Mouse (Mus musculus): ENCODE measurements at regions not wholly inside any gene's neighbourhood (a gene's known extent, or its start where the extent isn't known, plus 50 kb on each side); places are given as distances from the start of the nearest gene placed in this dataset.

GRCm38 (mm10) chr11:25157135-25157860, 1053.3 kb downstream of the 5730522E02Rik start:
- no peak for ATAC-seq (ENCODE audit: insufficient number of reproducible peaks, low FRiP score)
- Histone ChIP-seq H3K4me3 (peak overlapping the region; percentile 36), H3K4me2 (peak overlapping the region; percentile 56), H3K9me3 (replicated peaks) (no peaks in the 10 kb centered on the region), H3K27me3 (replicated peaks) (no peaks in the 10 kb centered on the region), H3K27ac (ENCODE audit: poor library complexity, severe bottlenecking) (no peak overlapping the region), H3K4me1 (replicated peaks) (no peaks in the 10 kb centered on the region), H3K36me3 (no peaks in the 10 kb centered on the region), H3K9ac (no peak overlapping the region)
- 21% methylated on average over 11 of the region's 11 CpGs for WGBS

DNA sequence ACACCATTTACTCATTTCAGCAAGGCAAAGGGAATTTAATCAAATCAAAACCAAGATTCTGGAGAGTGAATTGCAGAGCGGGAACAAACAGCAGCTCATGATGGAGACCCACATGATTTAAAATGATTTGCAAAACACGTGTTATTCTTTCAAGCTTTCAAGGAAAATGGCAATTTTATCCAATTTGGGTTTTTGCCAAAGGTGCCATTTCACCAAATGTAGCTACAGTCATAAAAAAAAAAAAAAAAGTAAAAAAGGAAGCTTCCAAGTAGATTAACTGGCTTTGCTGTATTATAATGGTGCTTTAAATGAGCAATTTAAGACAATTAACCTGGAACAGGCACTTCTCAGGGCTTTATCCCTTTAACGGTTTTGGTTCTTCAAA, 1052.7 kb downstream of the 5730522E02Rik start:
- H3K27me3 ChIP-seq (replicated peaks): no peaks in the 10 kb centered on the region
- no peak overlapping the region for H3K4me3 ChIP-seq
- ATAC-seq (ENCODE audit: insufficient number of reproducible peaks, low FRiP score): no peak
- H3K9ac ChIP-seq: no peak overlapping the region
- no peaks in the 10 kb centered on the region for H3K36me3 ChIP-seq
- H3K4me1 ChIP-seq (replicated peaks): no peaks in the 10 kb centered on the region
- WGBS: 66% methylated on average over 3 of the region's 3 CpGs
- peak overlapping the region; percentile 56 for H3K4me2 ChIP-seq
- no peak overlapping the region for H3K27ac ChIP-seq (ENCODE audit: poor library complexity, severe bottlenecking)
- no peaks in the 10 kb centered on the region for H3K9me3 ChIP-seq (replicated peaks)

GRCm38 (mm10) chr11:25158884-25159283, 1051.7 kb downstream of the 5730522E02Rik start:
- no peak overlapping the region for H3K9ac ChIP-seq
- H3K4me3 ChIP-seq: no peak overlapping the region
- H3K36me3 ChIP-seq: no peaks in the 10 kb centered on the region
- WGBS: 80% methylated on average over 1 of the region's 1 CpGs
- no peak overlapping the region for H3K4me2 ChIP-seq
- H3K9me3 ChIP-seq (replicated peaks): no peaks in the 10 kb centered on the region
- H3K27me3 ChIP-seq (replicated peaks): no peaks in the 10 kb centered on the region
- no peak overlapping the region for H3K27ac ChIP-seq (ENCODE audit: poor library complexity, severe bottlenecking)
- H3K4me1 ChIP-seq (replicated peaks): no peaks in the 10 kb centered on the region
- ATAC-seq (ENCODE audit: insufficient number of reproducible peaks, low FRiP score): no peak

DNA sequence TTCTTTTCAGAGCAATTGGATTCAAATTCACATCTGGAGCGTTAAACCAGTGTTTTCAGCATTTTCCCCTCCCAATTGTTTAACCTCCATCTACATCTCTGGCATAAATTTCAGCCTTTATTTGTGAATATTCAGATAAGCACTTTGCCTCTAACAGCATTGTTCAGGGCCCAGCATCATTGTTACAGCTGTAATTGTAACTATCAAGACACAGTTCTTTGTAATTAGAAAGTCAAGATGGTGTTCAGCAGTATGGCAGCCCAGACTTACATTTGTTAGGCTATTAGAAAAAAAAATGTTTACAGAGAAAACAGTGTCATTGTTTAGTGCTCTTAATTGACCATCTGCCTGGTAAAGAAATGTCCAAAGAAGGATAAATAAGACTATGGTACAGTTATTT, 1042.6 kb downstream of the 5730522E02Rik start:
- no peaks in the 10 kb centered on the region for H3K27me3 ChIP-seq (replicated peaks)
- no peak for ATAC-seq (ENCODE audit: insufficient number of reproducible peaks, low FRiP score)
- no peak overlapping the region for H3K9ac ChIP-seq
- no peaks in the 10 kb centered on the region for H3K4me1 ChIP-seq (replicated peaks)
- no peak overlapping the region for H3K27ac ChIP-seq (ENCODE audit: poor library complexity, severe bottlenecking)
- no peaks in the 10 kb centered on the region for H3K9me3 ChIP-seq (replicated peaks)
- WGBS: 77% methylated on average over 1 of the region's 1 CpGs
- no peak overlapping the region for H3K4me3 ChIP-seq
- no peaks in the 10 kb centered on the region for H3K36me3 ChIP-seq
- no peak overlapping the region for H3K4me2 ChIP-seq

DNA sequence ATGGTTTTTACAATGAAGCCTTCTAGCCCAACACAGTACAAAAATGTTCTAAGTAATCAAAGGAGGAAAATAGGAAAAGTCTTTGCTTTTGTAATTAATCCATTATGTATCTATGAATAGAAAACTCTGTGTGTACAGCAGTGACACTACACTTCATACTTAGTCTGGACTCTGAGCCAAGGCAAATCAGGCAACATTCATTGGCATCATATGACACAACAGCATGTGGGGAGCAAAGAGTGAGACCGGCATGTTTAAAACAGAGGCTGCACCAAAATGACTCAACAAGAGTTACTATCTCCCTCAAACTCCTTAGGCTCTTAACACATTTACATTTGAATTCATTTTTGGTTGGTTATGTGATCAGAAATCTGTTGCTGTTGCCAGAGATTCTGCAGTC, 1039.5 kb downstream of the 5730522E02Rik start:
- H3K4me3 ChIP-seq: no peak overlapping the region
- H3K4me2 ChIP-seq: no peak overlapping the region
- no peak for ATAC-seq (ENCODE audit: insufficient number of reproducible peaks, low FRiP score)
- no peaks in the 10 kb centered on the region for H3K4me1 ChIP-seq (replicated peaks)
- H3K9ac ChIP-seq: no peak overlapping the region
- H3K27me3 ChIP-seq (replicated peaks): no peaks in the 10 kb centered on the region
- no peaks in the 10 kb centered on the region for H3K36me3 ChIP-seq
- H3K9me3 ChIP-seq (replicated peaks): no peaks in the 10 kb centered on the region
- 91% methylated on average over 1 of the region's 1 CpGs for WGBS
- no peak overlapping the region for H3K27ac ChIP-seq (ENCODE audit: poor library complexity, severe bottlenecking)
